Mouse (Mus musculus) c-Kit-negative CD71-positive TER-119-positive erythroid progenitor cells, embryonic 14.5 days (primary cell): ENCODE measurements at regions not wholly inside any gene's neighbourhood (a gene's known extent, or its start where the extent isn't known, plus 50 kb on each side); places are given as distances from the start of the nearest gene placed in this dataset.

ENCODE experiments used
- DNase-seq: peaks from one replicate; pipeline ENCODE4 v3.0.0-alpha.2; 2013; ENCODE audit warnings: low read depth, low spot score

GRCm38 (mm10) chr2:146565693-146566092 is 53.5 kb upstream of the Ralgapa2 start:
- no peak for DNase-seq

- DNase-seq: no peak
These were observed 56.2 kb upstream of the Ralgapa2 start for GRCm38 (mm10) chr2:146568171-146568842.

- DNase-seq: no peak
These were observed 58.9 kb upstream of the Ralgapa2 start for GRCm38 (mm10) chr2:146571036-146571435.

- no peak for DNase-seq
These were observed 59.7 kb upstream of the Ralgapa2 start for GRCm38 (mm10) chr2:146571857-146572256.

GRCm38 (mm10) chr2:146575610-146576297 is 63.6 kb upstream of the Ralgapa2 start:
- no peak for DNase-seq

- no peak for DNase-seq
These were observed 64.3 kb upstream of the Ralgapa2 start for GRCm38 (mm10) chr2:146576298-146576905.

- no peak for DNase-seq
These were observed 65.0 kb upstream of the Ralgapa2 start for GRCm38 (mm10) chr2:146577096-146577495.

- no peak for DNase-seq
These were observed 69.1 kb upstream of the Ralgapa2 start for GRCm38 (mm10) chr2:146581220-146581619.

GRCm38 (mm10) chr2:146583807-146584388 is 71.8 kb upstream of the Ralgapa2 start:
- no peak for DNase-seq

- DNase-seq: no peak
These were observed 74.2 kb upstream of the Ralgapa2 start for GRCm38 (mm10) chr2:146586381-146586780.

GRCm38 (mm10) chr2:146586981-146587380 is 74.8 kb upstream of the Ralgapa2 start:
- DNase-seq: no peak

- DNase-seq: no peak
These were observed 77.7 kb upstream of the Ralgapa2 start for GRCm38 (mm10) chr2:146589860-146590259.

GRCm38 (mm10) chr2:146593291-146593690 is 81.1 kb upstream of the Ralgapa2 start:
- no peak for DNase-seq

- DNase-seq: no peak
These were observed 82.1 kb upstream of the Ralgapa2 start for GRCm38 (mm10) chr2:146594212-146594611.

- DNase-seq: no peak
These were observed 83.5 kb upstream of the Ralgapa2 start for GRCm38 (mm10) chr2:146595673-146596072.

- no peak for DNase-seq
These were observed 94.0 kb upstream of the Ralgapa2 start for GRCm38 (mm10) chr2:146606170-146606569.

- no peak for DNase-seq
These were observed 98.8 kb upstream of the Ralgapa2 start for GRCm38 (mm10) chr2:146610896-146611295.

- DNase-seq: peak; percentile 34
These were observed 99.9 kb upstream of the Ralgapa2 start for GRCm38 (mm10) chr2:146611886-146612521.

- no peak for DNase-seq
These were observed 100.6 kb upstream of the Ralgapa2 start for GRCm38 (mm10) chr2:146612522-146613288.

- DNase-seq: no peak
These were observed 109.0 kb upstream of the Ralgapa2 start for GRCm38 (mm10) chr2:146621167-146621566.

- DNase-seq: no peak
These were observed 110.9 kb upstream of the Ralgapa2 start for GRCm38 (mm10) chr2:146623052-146623451.
